Mouse (Mus musculus): ENCODE results near the gene Klf15. TPM values are rescaled to one million over a fixed set of nuclear protein-coding genes. Genes with fewer than 3 reads are reported as not detected.

Klf15 gene
- polyA plus RNA-seq, 1 experiment from 2014 or later, result 13.9 TPM

GRCm38 (mm10) chr6:90435195-90435618 is 27.2 kb upstream of the Klf15 start:
- Histone ChIP-seq H3K9me3 (ENCODE audit: control insufficient read depth, low read length) (no peaks in the 10 kb centered on the region), H3K9ac (replicated peaks; ENCODE audit: low read length) (no peak overlapping the region), H3K27me3 (ENCODE audit: control insufficient read depth, insufficient read depth, low read length) (no peaks in the 10 kb centered on the region), H3K4me3 (replicated peaks; ENCODE audit: low read depth, low read length) (no peak overlapping the region), H3K36me3 (ENCODE audit: control insufficient read depth, insufficient read depth, low read length) (no peaks in the 10 kb centered on the region), H3K4me2 (ENCODE audit: low read length) (no peak overlapping the region), H3K27ac (replicated peaks; ENCODE audit: low read depth, low read length) (no peak overlapping the region), H3K4me1 (ENCODE audit: control insufficient read depth, insufficient read depth, low read length) (no peaks in the 10 kb centered on the region)
- ATAC-seq (ENCODE audit: low FRiP score, low TSS enrichment), result peak; percentile 62
- DNase-seq, result peak; percentile 90
- WGBS, result 17% methylated on average over 11 of the region's 11 CpGs

GRCm38 (mm10) chr6:90436192-90436907 is 26.0 kb upstream of the Klf15 start:
- no peak for DNase-seq
- no peak overlapping the region for H3K27ac ChIP-seq (replicated peaks; ENCODE audit: low read depth, low read length)
- H3K36me3 ChIP-seq (ENCODE audit: control insufficient read depth, insufficient read depth, low read length), result no peaks in the 10 kb centered on the region
- H3K27me3 ChIP-seq (ENCODE audit: control insufficient read depth, insufficient read depth, low read length), result no peaks in the 10 kb centered on the region
- H3K4me3 ChIP-seq (replicated peaks; ENCODE audit: low read depth, low read length), result no peak overlapping the region
- no peak overlapping the region for H3K4me2 ChIP-seq (ENCODE audit: low read length)
- H3K9ac ChIP-seq (replicated peaks; ENCODE audit: low read length), result no peak overlapping the region
- ATAC-seq (ENCODE audit: low FRiP score, low TSS enrichment), result no peak
- H3K9me3 ChIP-seq (ENCODE audit: control insufficient read depth, low read length), result no peaks in the 10 kb centered on the region
- H3K4me1 ChIP-seq (ENCODE audit: control insufficient read depth, insufficient read depth, low read length), result no peaks in the 10 kb centered on the region
- 86% methylated on average over 10 of the region's 10 CpGs for WGBS

GRCm38 (mm10) chr6:90437041-90437440 is 25.3 kb upstream of the Klf15 start:
- no peaks in the 10 kb centered on the region for H3K27me3 ChIP-seq (ENCODE audit: control insufficient read depth, insufficient read depth, low read length)
- no peaks in the 10 kb centered on the region for H3K36me3 ChIP-seq (ENCODE audit: control insufficient read depth, insufficient read depth, low read length)
- ATAC-seq (ENCODE audit: low FRiP score, low TSS enrichment) (no peak), DNase-seq (no peak)
- H3K27ac ChIP-seq (replicated peaks; ENCODE audit: low read depth, low read length), result no peak overlapping the region
- H3K9me3 ChIP-seq (ENCODE audit: control insufficient read depth, low read length), result no peaks in the 10 kb centered on the region
- no peak overlapping the region for H3K9ac ChIP-seq (replicated peaks; ENCODE audit: low read length)
- no peaks in the 10 kb centered on the region for H3K4me1 ChIP-seq (ENCODE audit: control insufficient read depth, insufficient read depth, low read length)
- 92% methylated on average over 3 of the region's 3 CpGs for WGBS
- no peak overlapping the region for H3K4me2 ChIP-seq (ENCODE audit: low read length)
- no peak overlapping the region for H3K4me3 ChIP-seq (replicated peaks; ENCODE audit: low read depth, low read length)

DNA sequence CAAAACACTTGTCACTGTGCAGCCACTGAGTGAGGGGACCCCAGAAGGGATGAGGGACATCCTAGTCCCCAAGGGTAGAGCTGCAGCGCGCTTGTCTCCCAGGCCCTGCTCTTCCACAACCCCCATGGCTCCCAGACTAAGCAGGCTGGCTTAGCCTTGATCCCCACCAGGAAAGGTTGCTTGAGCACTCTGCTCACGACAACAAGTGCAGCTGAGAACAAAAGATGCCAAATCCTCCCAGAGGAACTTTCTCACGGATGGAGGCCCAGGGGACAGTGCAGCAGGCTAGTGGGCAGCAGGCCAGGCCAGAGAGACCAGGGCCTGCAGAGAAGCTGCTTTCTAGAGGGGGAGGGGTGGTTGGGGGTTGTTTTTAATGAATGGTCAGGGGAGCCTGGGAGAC is 15.5 kb upstream of the Klf15 start:
- H3K4me1 ChIP-seq (ENCODE audit: control insufficient read depth, insufficient read depth, low read length), result 0 out of 2 replicates have a peak, but pooled peaks cover 11% of the 10 kb centered on the region
- no peak overlapping the region for H3K4me3 ChIP-seq (replicated peaks; ENCODE audit: low read depth, low read length)
- peak overlapping the region; percentile 70 for H3K27ac ChIP-seq (replicated peaks; ENCODE audit: low read depth, low read length)
- peak; percentile 76 for DNase-seq
- ATAC-seq (ENCODE audit: low FRiP score, low TSS enrichment), result peak; percentile 53
- H3K27me3 ChIP-seq (ENCODE audit: control insufficient read depth, insufficient read depth, low read length), result no peaks in the 10 kb centered on the region
- no peak overlapping the region for H3K9ac ChIP-seq (replicated peaks; ENCODE audit: low read length)
- H3K9me3 ChIP-seq (ENCODE audit: control insufficient read depth, low read length), result no peaks in the 10 kb centered on the region
- H3K36me3 ChIP-seq (ENCODE audit: control insufficient read depth, insufficient read depth, low read length), result no peaks in the 10 kb centered on the region
- no peak overlapping the region for H3K4me2 ChIP-seq (ENCODE audit: low read length)
- WGBS, result 15% methylated on average over 4 of the region's 4 CpGs

- ATAC-seq (ENCODE audit: low FRiP score, low TSS enrichment) (no peak), DNase-seq (peak; percentile 74)
- 0 out of 2 replicates have a peak, but pooled peaks cover 11% of the 10 kb centered on the region for H3K4me1 ChIP-seq (ENCODE audit: control insufficient read depth, insufficient read depth, low read length)
- H3K9me3 ChIP-seq (ENCODE audit: control insufficient read depth, low read length), result no peaks in the 10 kb centered on the region
- no peak overlapping the region for H3K27ac ChIP-seq (replicated peaks; ENCODE audit: low read depth, low read length)
- H3K36me3 ChIP-seq (ENCODE audit: control insufficient read depth, insufficient read depth, low read length), result no peaks in the 10 kb centered on the region
- H3K4me2 ChIP-seq (ENCODE audit: low read length), result no peak overlapping the region
- no peaks in the 10 kb centered on the region for H3K27me3 ChIP-seq (ENCODE audit: control insufficient read depth, insufficient read depth, low read length)
- H3K4me3 ChIP-seq (replicated peaks; ENCODE audit: low read depth, low read length), result no peak overlapping the region
- no peak overlapping the region for H3K9ac ChIP-seq (replicated peaks; ENCODE audit: low read length)
- 29% methylated on average over 7 of the region's 7 CpGs for WGBS
Observed at GRCm38 (mm10) chr6:90450179-90450578, 12.2 kb upstream of the Klf15 start.

- no peak for DNase-seq
- WGBS, result 73% methylated on average over 5 of the region's 5 CpGs
Observed at GRCm38 (mm10) chr6:90450697-90451096, 11.7 kb upstream of the Klf15 start.

GRCm38 (mm10) chr6:90451512-90451911 is 10.9 kb upstream of the Klf15 start:
- no peak for ATAC-seq (ENCODE audit: low FRiP score, low TSS enrichment)
- Histone ChIP-seq H3K36me3 (ENCODE audit: control insufficient read depth, insufficient read depth, low read length) (no peaks in the 10 kb centered on the region), H3K9ac (replicated peaks; ENCODE audit: low read length) (no peak overlapping the region), H3K27me3 (ENCODE audit: control insufficient read depth, insufficient read depth, low read length) (no peaks in the 10 kb centered on the region), H3K4me1 (ENCODE audit: control insufficient read depth, insufficient read depth, low read length) (0 out of 2 replicates have a peak, but pooled peaks cover 9% of the 10 kb centered on the region), H3K9me3 (ENCODE audit: control insufficient read depth, low read length) (no peaks in the 10 kb centered on the region), H3K4me2 (ENCODE audit: low read length) (no peak overlapping the region), H3K4me3 (replicated peaks; ENCODE audit: low read depth, low read length) (no peak overlapping the region), H3K27ac (replicated peaks; ENCODE audit: low read depth, low read length) (no peak overlapping the region)
- 93% methylated on average over 5 of the region's 5 CpGs for WGBS
- DNase-seq, result no peak

More at GRCm38 (mm10) chr6:90450697-90451096, 11.7 kb upstream of the Klf15 start:
- Histone ChIP-seq H3K36me3 (ENCODE audit: control insufficient read depth, insufficient read depth, low read length) (no peaks in the 10 kb centered on the region), H3K4me3 (replicated peaks; ENCODE audit: low read depth, low read length) (no peak overlapping the region), H3K27ac (replicated peaks; ENCODE audit: low read depth, low read length) (no peak overlapping the region), H3K27me3 (ENCODE audit: control insufficient read depth, insufficient read depth, low read length) (no peaks in the 10 kb centered on the region), H3K9ac (replicated peaks; ENCODE audit: low read length) (no peak overlapping the region), H3K4me2 (ENCODE audit: low read length) (no peak overlapping the region), H3K9me3 (ENCODE audit: control insufficient read depth, low read length) (no peaks in the 10 kb centered on the region), H3K4me1 (ENCODE audit: control insufficient read depth, insufficient read depth, low read length) (0 out of 2 replicates have a peak, but pooled peaks cover 11% of the 10 kb centered on the region)
- no peak for ATAC-seq (ENCODE audit: low FRiP score, low TSS enrichment)

DNA sequence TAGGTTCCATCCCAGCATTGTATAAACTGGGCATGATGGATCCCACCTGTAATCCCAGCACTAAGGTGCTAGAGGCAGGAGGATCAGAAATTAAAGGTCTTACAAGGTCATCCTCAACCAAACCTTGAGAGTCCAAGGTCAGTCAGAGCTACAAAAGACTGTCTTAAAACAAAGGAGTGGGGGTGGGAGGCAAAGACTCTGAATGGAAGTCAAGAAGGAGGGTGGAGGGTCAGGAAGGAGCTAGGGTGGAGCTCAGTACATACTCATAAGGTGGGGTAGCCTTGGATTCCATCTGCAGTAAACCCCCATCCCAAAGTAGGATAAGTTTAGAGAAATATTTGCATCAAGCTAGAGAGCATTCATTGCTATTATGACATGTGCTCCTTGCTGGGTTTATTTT is 9.8 kb upstream of the Klf15 start:
- Histone ChIP-seq H3K27ac (replicated peaks; ENCODE audit: low read depth, low read length) (no peak overlapping the region), H3K9me3 (ENCODE audit: control insufficient read depth, low read length) (no peaks in the 10 kb centered on the region), H3K36me3 (ENCODE audit: control insufficient read depth, insufficient read depth, low read length) (no peaks in the 10 kb centered on the region), H3K4me3 (replicated peaks; ENCODE audit: low read depth, low read length) (no peak overlapping the region), H3K4me2 (ENCODE audit: low read length) (no peak overlapping the region), H3K4me1 (ENCODE audit: control insufficient read depth, insufficient read depth, low read length) (no peaks in the 10 kb centered on the region), H3K9ac (replicated peaks; ENCODE audit: low read length) (no peak overlapping the region), H3K27me3 (ENCODE audit: control insufficient read depth, insufficient read depth, low read length) (no peaks in the 10 kb centered on the region)
- no peak for ATAC-seq (ENCODE audit: low FRiP score, low TSS enrichment)
- no peak for DNase-seq

GRCm38 (mm10) chr6:90453751-90454150 is 8.6 kb upstream of the Klf15 start:
- H3K4me3 ChIP-seq (replicated peaks; ENCODE audit: low read depth, low read length), result no peak overlapping the region
- no peak overlapping the region for H3K27ac ChIP-seq (replicated peaks; ENCODE audit: low read depth, low read length)
- H3K27me3 ChIP-seq (ENCODE audit: control insufficient read depth, insufficient read depth, low read length), result no peaks in the 10 kb centered on the region
- 89% methylated on average over 5 of the region's 5 CpGs for WGBS
- DNase-seq (no peak), ATAC-seq (ENCODE audit: low FRiP score, low TSS enrichment) (no peak)
- H3K9ac ChIP-seq (replicated peaks; ENCODE audit: low read length), result no peak overlapping the region
- no peak overlapping the region for H3K4me2 ChIP-seq (ENCODE audit: low read length)
- no peaks in the 10 kb centered on the region for H3K9me3 ChIP-seq (ENCODE audit: control insufficient read depth, low read length)
- H3K36me3 ChIP-seq (ENCODE audit: control insufficient read depth, insufficient read depth, low read length), result no peaks in the 10 kb centered on the region
- no peaks in the 10 kb centered on the region for H3K4me1 ChIP-seq (ENCODE audit: control insufficient read depth, insufficient read depth, low read length)

Measured in midbrain, embryonic 14.5 days (tissue).